Mouse (Mus musculus): ENCODE data around the gene Me3.

DNA sequence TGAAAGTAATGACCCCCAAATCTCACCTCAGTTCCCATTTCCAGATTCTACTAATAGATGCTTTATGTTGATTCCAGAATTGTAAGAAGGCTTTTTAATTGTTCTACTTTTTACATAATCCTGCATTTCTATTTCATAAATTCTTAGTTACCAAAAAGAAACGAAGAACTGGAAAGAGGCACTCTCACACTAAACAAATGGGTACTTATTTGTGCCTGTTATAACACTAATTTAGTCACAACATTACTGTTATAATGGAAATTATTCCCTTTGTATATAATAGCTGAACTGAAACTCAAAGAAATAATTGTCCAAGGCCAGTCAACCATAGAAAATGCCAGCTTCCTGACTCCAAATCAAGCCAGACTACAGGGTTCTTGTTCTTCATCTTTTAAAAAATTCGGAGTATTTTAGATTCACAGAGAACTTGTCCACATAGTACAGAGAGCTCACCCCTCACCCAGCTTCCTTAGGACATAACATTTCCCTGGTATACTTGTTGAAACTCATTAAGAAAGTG is 47.5 kb downstream of the Me3 start:
- no peak for TF ChIP-seq EP300 (IDR thresholded peaks at IDR 0.05; ENCODE audit: low read depth)
- TF ChIP-seq CTCF (IDR thresholded peaks at IDR 0.05; ENCODE audit: low read depth) = no peak

All from heart, postnatal 0 days (tissue).